11 mouse cellular contexts compared by ENCODE assay signal in genomic region chr8:111403391-111403790, GRCm38 (mm10). TPM values are rescaled to one million over a fixed set of nuclear protein-coding genes. Genes with fewer than 3 reads are reported as not detected.
A peak's percentile ranks its signal among the peaks of the same experiment; 100 is the strongest.
DNase-seq lines count a peak whose midpoint lies in the region; ATAC-seq lines count a peak whose summit lies in the region.
"Had no signal": no experiment of that assay in that cellular context is flagged by ENCODE, and none has a peak within 500 bp of the region (broad histone marks: within the 10 kb centered on the region; RNA-seq: fewer than 3 reads in every experiment).

No protein-coding gene starts in this region.

- 45% methylated on average over 4 of the region's 4 CpGs for WGBS in kidney, embryonic 15.5 days
- 58% methylated on average over 4 of the region's 4 CpGs for WGBS in neural tube, embryonic 15.5 days
- 50% methylated on average over 4 of the region's 4 CpGs for whole genome bisulfite sequencing in midbrain, embryonic 13.5 days

- 0 out of 2 replicates have a peak, but pooled peaks cover 4% of the 10 kb centered on the region for H3K27me3 ChIP-seq in kidney, embryonic 15.5 days
- H3K27me3 ChIP-seq in neural tube, embryonic 15.5 days (replicated peaks) = no peaks in the 10 kb centered on the region
- no peaks in the 10 kb centered on the region for H3K27me3 ChIP-seq in midbrain, embryonic 13.5 days

- no peak overlapping the region for H3K27ac ChIP-seq in kidney, embryonic 15.5 days
- no peak overlapping the region for H3K27ac ChIP-seq in neural tube, embryonic 15.5 days (replicated peaks)
- H3K27ac ChIP-seq in midbrain, embryonic 13.5 days = no peak overlapping the region
- H3K27ac ChIP-seq: heart, embryonic 13.5 days had no signal

- no peak overlapping the region for H3K4me2 ChIP-seq in kidney, embryonic 15.5 days
- no peak overlapping the region for H3K4me2 ChIP-seq in neural tube, embryonic 15.5 days
- no peak overlapping the region for H3K4me2 ChIP-seq in midbrain, embryonic 13.5 days (replicated peaks)
- H3K4me2 ChIP-seq: heart, embryonic 13.5 days had no signal

- no peak for ATAC-seq in kidney, embryonic 15.5 days (replicated peaks; ENCODE audit: low FRiP score)
- ATAC-seq in neural tube, embryonic 15.5 days (ENCODE audit: low FRiP score) = no peak
- no peak for ATAC-seq in midbrain, embryonic 13.5 days
- ATAC-seq: midbrain, embryonic 16.5 days had no signal

- H3K4me1 ChIP-seq in kidney, embryonic 15.5 days = no peaks in the 10 kb centered on the region
- H3K4me1 ChIP-seq in neural tube, embryonic 15.5 days = no peaks in the 10 kb centered on the region
- H3K4me1 ChIP-seq in midbrain, embryonic 13.5 days (replicated peaks) = no peaks in the 10 kb centered on the region
- H3K4me1 ChIP-seq: heart, embryonic 13.5 days had no signal

- peak; percentile 23 for DNase-seq in kidney, adult 18-20 months
- DNase-seq in CD4-positive helper T cell, adult 2 months (ENCODE audit: low read depth, low spot score) = peak; percentile 6
- DNase-seq in MN1 (ENCODE audit: low spot score) = peak; percentile 35
- peak; percentile 29 for DNase-seq in lung, postnatal 10 days
- DNase-seq in layer of hippocampus, adult 18-20 months (ENCODE audit: low spot score in 2 of 2) = no peak
- DNase-seq: cerebellum, adult 11 months had no signal

- no peak overlapping the region for H3K9ac ChIP-seq in kidney, embryonic 15.5 days
- H3K9ac ChIP-seq in neural tube, embryonic 15.5 days (replicated peaks) = no peak overlapping the region
- no peak overlapping the region for H3K9ac ChIP-seq in midbrain, embryonic 13.5 days (replicated peaks)
- H3K9ac ChIP-seq: heart, embryonic 13.5 days had no signal

- H3K9me3 ChIP-seq in kidney, embryonic 15.5 days (replicated peaks) = no peaks in the 10 kb centered on the region
- no peaks in the 10 kb centered on the region for H3K9me3 ChIP-seq in neural tube, embryonic 15.5 days (replicated peaks)
- H3K9me3 ChIP-seq in midbrain, embryonic 13.5 days = no peaks in the 10 kb centered on the region
- H3K9me3 ChIP-seq: heart, embryonic 13.5 days had no signal

- no peak overlapping the region for H3K4me3 ChIP-seq in kidney, embryonic 15.5 days (replicated peaks)
- H3K4me3 ChIP-seq in neural tube, embryonic 15.5 days (replicated peaks) = no peak overlapping the region
- H3K4me3 ChIP-seq in midbrain, embryonic 13.5 days (replicated peaks) = no peak overlapping the region
- H3K4me3 ChIP-seq: heart, embryonic 13.5 days had no signal

- H3K36me3 ChIP-seq in kidney, embryonic 15.5 days = no peaks in the 10 kb centered on the region
- H3K36me3 ChIP-seq in neural tube, embryonic 15.5 days = no peaks in the 10 kb centered on the region
- H3K36me3 ChIP-seq in midbrain, embryonic 13.5 days = no peaks in the 10 kb centered on the region
- H3K36me3 ChIP-seq: heart, embryonic 13.5 days had no signal

RNA-seq across cellular contexts. Expression of gene Fa2h, which starts 9.8 kb away (rescaled TPM):
- polyA plus RNA-seq in kidney, embryonic 15.5 days (2015; fragmentation: Nextera tagmentation; extraction: Ambion mirVana) = 1.0 TPM in 2 replicates
- 0.69 and 0.86 TPM in 2 replicates for polyA plus RNA-seq in neural tube, embryonic 15.5 days (2015; fragmentation: Nextera tagmentation; extraction: Ambion mirVana)
- polyA plus RNA-seq in midbrain, embryonic 13.5 days (2015; fragmentation: Nextera tagmentation; extraction: Ambion mirVana) = 0.08 TPM in 1 of 2 replicates, not detected in the other
- total RNA-seq in layer of hippocampus, adult 18-20 months (2021) = 10 to 100 TPM; 22.8 to 25.6 TPM
- polyA plus RNA-seq: heart, embryonic 13.5 days had no signal

Comparison
In these comparisons a context has a peak if more than half of its experiments do, and no peak if none do; other contexts are left out.
1. DNase-seq: peak in kidney, adult 18-20 months (single experiment), CD4-positive helper T cell, adult 2 months (single experiment), MN1 (single experiment) and lung, postnatal 10 days (single experiment); none in layer of hippocampus, adult 18-20 months (0 of 2).